Mouse (Mus musculus): ENCODE measurements at regions not wholly inside any gene's neighbourhood (a gene's known extent, or its start where the extent isn't known, plus 50 kb on each side); places are given as distances from the start of the nearest gene placed in this dataset.
A peak's percentile ranks its signal among the peaks of the same experiment; 100 is the strongest.

DNA sequence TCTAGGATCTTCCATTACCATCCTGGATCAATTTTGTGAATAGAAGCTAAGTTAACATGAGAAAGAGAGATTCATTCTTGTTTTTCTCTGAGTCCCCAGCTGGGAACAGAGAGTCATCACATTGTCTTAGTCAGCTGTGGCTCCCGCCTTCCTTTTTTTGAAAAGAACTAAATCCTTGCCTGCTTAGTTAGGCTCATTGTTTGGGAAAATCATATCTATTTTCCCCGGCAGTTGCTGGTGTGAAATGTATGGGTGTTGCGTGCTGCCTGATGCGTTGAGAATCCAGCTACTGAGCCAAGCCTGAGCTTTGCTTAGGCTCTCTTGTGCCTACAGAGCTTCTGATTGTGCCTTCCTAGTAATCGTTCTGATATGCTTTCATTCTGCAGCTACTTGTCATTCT lies 66.3 kb downstream of the Fam50b start:
- peaks cover 18% of the 10 kb centered on the region for H3K4me1 ChIP-seq
- H3K4me3 ChIP-seq = no peak overlapping the region
- no peak for ATAC-seq (ENCODE audit: insufficient number of reproducible peaks, insufficient read depth, low FRiP score, low TSS enrichment, low read depth)
- H3K9ac ChIP-seq = no peak overlapping the region
- H3K27ac ChIP-seq = no peak overlapping the region
- peaks cover 6% of the 10 kb centered on the region; the same call in 1 of the 2 replicates for H3K27me3 ChIP-seq
- H3K36me3 ChIP-seq = no peaks in the 10 kb centered on the region
- no peaks in the 10 kb centered on the region; the same call in 1 of the 2 replicates for H3K9me3 ChIP-seq
- WGBS = 73% methylated on average over 5 of the region's 5 CpGs
- no peak overlapping the region for H3K4me2 ChIP-seq

DNA sequence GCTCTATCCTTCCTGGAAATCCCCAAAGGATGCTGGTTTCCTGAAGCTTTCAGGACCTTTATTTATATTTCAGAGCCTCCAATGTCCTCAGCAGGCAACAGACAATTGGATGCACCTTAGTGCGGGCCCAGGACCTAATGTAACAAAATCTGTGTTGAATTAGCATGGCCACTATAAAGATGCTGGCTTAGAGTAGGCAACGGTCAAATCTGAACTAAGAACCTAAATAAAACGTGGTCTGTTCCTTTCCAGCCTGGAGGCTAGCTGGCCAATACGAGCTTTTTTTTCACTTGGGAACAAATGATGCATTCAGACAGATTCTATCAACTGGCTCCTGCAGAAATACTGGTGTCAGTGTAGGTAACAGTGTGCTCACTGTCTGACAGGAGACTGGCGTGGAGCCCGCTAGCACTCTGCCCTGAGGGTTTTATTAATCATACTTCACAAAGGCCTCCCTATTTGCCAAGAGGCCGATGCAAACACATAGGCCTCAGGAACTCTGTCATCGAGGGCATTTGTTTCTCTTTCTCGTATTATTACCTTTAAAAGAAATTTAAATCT lies 68.5 kb upstream of the Prpf4b start:
- Histone ChIP-seq H3K4me1 (peaks cover 12% of the 10 kb centered on the region), H3K9ac (no peak overlapping the region), H3K4me2 (no peak overlapping the region), H3K27me3 (no peaks in the 10 kb centered on the region), H3K36me3 (no peaks in the 10 kb centered on the region), H3K4me3 (no peak overlapping the region), H3K9me3 (no peaks in the 10 kb centered on the region; the same call in 1 of the 2 replicates), H3K27ac (peak overlapping the region; percentile 35)
- 20% methylated on average over 9 of the region's 9 CpGs for WGBS
- ATAC-seq (ENCODE audit: insufficient number of reproducible peaks, insufficient read depth, low FRiP score, low TSS enrichment, low read depth) = no peak

DNA sequence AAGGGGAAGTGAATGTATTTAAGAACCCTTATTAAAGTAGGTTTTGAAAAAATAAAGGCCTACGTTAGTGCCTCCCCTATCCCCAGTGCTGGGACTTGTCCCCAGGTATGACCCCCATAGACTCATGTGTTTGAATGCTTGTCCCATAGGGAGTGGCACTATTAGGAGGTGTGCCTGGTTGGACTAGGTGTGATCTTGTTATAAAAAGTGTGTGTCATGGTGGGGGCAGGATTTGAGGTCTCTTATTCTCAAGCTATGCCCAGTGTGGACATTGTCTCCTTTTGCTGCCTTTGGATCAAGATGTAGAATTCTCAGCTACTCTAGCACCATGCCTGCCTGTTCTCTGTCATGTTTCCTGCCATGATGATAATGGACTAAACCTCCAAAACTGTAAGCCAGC lies 65.6 kb upstream of the Prpf4b start:
- peaks cover 20% of the 10 kb centered on the region for H3K4me1 ChIP-seq
- no peak overlapping the region for H3K9ac ChIP-seq
- no peak overlapping the region for H3K27ac ChIP-seq
- no peak overlapping the region for H3K4me3 ChIP-seq
- WGBS = 89% methylated on average over 1 of the region's 1 CpGs
- H3K4me2 ChIP-seq = no peak overlapping the region
- peaks cover 6% of the 10 kb centered on the region; the same call in 1 of the 2 replicates for H3K9me3 ChIP-seq
- no peaks in the 10 kb centered on the region for H3K27me3 ChIP-seq
- no peak for ATAC-seq (ENCODE audit: insufficient number of reproducible peaks, insufficient read depth, low FRiP score, low TSS enrichment, low read depth)
- H3K36me3 ChIP-seq = 0 out of 2 replicates have a peak, but pooled peaks cover 3% of the 10 kb centered on the region

DNA sequence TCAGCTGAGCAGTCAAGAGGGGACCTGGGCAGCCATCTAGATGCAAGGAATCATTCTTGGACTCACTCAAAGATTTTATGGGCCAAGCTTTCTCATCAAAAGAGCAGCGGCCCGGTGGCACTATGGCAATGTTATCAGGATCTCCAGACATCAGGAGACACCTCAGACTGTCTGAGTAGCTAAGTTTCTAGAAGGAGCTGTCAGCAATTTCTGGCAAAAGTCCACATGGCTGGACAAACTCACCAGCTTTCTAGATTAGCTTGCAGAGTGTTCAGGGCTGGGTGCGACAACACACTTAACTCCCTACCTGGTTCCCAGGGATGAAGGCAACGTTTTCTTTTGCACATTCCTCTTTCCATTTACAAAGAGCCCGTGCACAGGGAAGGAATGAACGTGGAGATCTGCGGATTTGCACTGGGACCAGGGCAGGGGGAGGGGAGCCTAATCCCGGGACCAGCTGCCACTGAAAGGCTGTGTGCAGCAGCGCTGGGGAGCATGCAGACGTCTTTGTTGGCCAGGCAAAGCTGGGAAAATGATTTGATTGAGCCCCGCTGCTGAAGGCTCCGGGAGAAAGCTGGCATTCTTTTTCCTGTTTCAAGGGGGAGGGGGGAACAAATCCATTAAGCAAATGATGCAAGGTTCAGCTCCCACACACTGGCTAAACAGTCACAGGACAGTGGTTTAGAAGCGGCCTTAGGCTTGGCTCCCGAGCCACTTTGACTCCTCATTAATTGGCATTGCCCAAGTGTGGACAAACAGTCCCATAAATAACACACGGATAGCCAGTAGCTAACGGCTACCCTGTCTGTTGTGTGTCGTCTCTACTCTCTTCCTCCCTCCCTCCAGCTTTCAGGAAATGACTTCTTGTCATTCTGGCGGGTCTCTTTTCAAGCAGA lies 60.7 kb upstream of the Prpf4b start:
- Histone ChIP-seq H3K27ac (peak overlapping the region; percentile 74), H3K9ac (peak overlapping the region; percentile 4; the same call in 1 of the 2 replicates), H3K36me3 (0 out of 2 replicates have a peak, but pooled peaks cover 3% of the 10 kb centered on the region), H3K9me3 (peaks cover 6% of the 10 kb centered on the region; the same call in 1 of the 2 replicates), H3K27me3 (no peaks in the 10 kb centered on the region), H3K4me1 (peaks cover 19% of the 10 kb centered on the region), H3K4me2 (peak overlapping the region; percentile 35), H3K4me3 (no peak overlapping the region)
- 0 out of 2 replicates have a peak, but pooled peaks have one; percentile 59 for ATAC-seq (ENCODE audit: insufficient number of reproducible peaks, insufficient read depth, low FRiP score, low TSS enrichment, low read depth)
- WGBS = 16% methylated on average over 18 of the region's 18 CpGs

DNA sequence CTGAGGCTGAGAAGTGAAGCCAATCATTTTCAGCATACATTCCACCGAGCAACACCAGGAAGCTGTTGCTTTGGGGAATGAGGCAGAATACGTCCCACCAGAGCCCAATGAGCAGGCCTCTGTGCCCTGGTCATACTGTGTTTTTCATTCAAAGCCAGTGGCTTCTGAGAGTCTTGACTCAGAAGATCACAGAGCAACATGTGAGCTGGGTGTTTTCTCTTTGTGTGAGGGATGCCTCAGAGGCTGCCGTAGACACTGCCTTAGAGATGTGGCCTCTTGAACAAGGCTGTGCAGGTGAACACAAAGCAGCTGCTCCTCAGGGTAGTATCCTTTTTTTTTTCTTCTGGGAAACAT lies 60.1 kb upstream of the Prpf4b start:
- Histone ChIP-seq H3K36me3 (0 out of 2 replicates have a peak, but pooled peaks cover 3% of the 10 kb centered on the region), H3K4me3 (no peak overlapping the region), H3K9ac (no peak overlapping the region), H3K4me1 (peaks cover 19% of the 10 kb centered on the region), H3K4me2 (peak overlapping the region; percentile 35), H3K27me3 (no peaks in the 10 kb centered on the region), H3K27ac (peak overlapping the region; percentile 74), H3K9me3 (peaks cover 6% of the 10 kb centered on the region; the same call in 1 of the 2 replicates)
- 25% methylated on average over 3 of the region's 3 CpGs for WGBS
- no peak for ATAC-seq (ENCODE audit: insufficient number of reproducible peaks, insufficient read depth, low FRiP score, low TSS enrichment, low read depth)

DNA sequence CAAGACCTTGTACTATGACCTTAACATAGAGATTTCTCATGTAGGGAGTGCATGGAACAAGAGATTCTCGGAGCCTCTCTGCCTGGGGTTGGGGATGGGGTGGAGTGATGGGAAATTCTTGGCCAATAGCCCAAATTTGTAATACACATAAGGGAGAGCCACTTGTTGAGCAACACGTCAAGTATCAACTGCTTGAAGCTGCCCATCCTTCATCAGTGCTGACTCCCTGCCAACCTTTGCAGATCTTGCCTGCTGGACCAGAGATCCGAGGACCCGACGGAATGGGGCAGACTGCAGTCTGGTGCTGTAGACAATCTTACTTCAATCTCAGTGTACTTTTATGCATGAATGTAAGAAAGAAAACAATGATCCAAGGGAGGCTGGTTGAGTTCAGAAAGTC lies 56.9 kb upstream of the Prpf4b start:
- ATAC-seq (ENCODE audit: insufficient number of reproducible peaks, insufficient read depth, low FRiP score, low TSS enrichment, low read depth) = no peak
- H3K4me2 ChIP-seq = no peak overlapping the region
- H3K27ac ChIP-seq = no peak overlapping the region
- 83% methylated on average over 5 of the region's 5 CpGs for WGBS
- no peak overlapping the region for H3K9ac ChIP-seq
- H3K27me3 ChIP-seq = no peaks in the 10 kb centered on the region
- H3K36me3 ChIP-seq = no peaks in the 10 kb centered on the region
- H3K9me3 ChIP-seq = 0 out of 2 replicates have a peak, but pooled peaks cover under 1% of the 10 kb centered on the region
- H3K4me3 ChIP-seq = no peak overlapping the region
- H3K4me1 ChIP-seq = peaks cover 19% of the 10 kb centered on the region

DNA sequence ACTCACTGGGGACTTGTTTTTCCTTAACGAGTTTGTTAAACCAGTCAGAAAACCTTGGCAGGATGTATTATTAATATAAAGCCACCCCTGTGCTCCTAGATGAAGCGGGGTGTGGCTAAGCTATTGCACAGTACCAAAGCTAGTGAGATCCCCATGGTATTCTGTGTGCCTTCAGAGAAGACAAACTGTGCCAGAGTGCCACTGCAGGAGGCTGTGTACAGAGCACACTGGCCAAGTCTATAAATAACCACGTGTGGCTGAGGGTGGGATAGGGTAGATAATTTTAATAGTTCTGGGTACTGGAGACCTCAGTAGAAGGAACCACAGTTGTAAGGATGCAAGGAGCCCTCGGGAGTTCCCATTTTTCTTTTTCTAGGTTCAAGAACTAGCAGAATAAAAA lies 54.7 kb upstream of the Prpf4b start:
- no peak for ATAC-seq (ENCODE audit: insufficient number of reproducible peaks, insufficient read depth, low FRiP score, low TSS enrichment, low read depth)
- Histone ChIP-seq H3K9ac (no peak overlapping the region), H3K9me3 (no peaks in the 10 kb centered on the region), H3K36me3 (no peaks in the 10 kb centered on the region), H3K27me3 (no peaks in the 10 kb centered on the region), H3K4me1 (0 out of 2 replicates have a peak, but pooled peaks cover 3% of the 10 kb centered on the region), H3K4me3 (no peak overlapping the region), H3K4me2 (no peak overlapping the region), H3K27ac (no peak overlapping the region)
- WGBS = 70% methylated on average over 4 of the region's 4 CpGs

DNA sequence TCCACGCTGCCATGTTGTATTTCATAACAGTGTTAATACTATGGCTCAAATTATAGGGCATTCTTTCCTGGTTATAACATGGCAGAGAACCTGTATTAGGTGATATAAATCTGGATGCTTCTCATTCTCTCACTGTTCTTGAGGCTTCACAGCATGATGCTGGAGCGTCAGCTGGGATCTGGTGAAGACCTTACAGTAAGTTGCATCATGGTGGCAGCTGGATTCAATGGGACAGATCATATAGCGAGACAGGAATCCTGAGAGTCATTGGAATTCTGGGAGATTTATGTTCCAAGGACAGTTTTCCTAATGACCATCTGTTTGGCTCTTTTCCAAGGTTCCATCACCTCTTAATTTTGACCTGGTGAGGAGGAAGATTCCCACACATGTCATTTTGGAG lies 53.2 kb upstream of the Prpf4b start:
- Histone ChIP-seq H3K4me2 (no peak overlapping the region), H3K9me3 (no peaks in the 10 kb centered on the region), H3K27me3 (no peaks in the 10 kb centered on the region), H3K27ac (no peak overlapping the region), H3K36me3 (no peaks in the 10 kb centered on the region), H3K4me1 (0 out of 2 replicates have a peak, but pooled peaks cover 3% of the 10 kb centered on the region), H3K9ac (no peak overlapping the region), H3K4me3 (no peak overlapping the region)
- ATAC-seq (ENCODE audit: insufficient number of reproducible peaks, insufficient read depth, low FRiP score, low TSS enrichment, low read depth) = no peak
- WGBS = 89% methylated on average over 3 of the region's 3 CpGs

DNA sequence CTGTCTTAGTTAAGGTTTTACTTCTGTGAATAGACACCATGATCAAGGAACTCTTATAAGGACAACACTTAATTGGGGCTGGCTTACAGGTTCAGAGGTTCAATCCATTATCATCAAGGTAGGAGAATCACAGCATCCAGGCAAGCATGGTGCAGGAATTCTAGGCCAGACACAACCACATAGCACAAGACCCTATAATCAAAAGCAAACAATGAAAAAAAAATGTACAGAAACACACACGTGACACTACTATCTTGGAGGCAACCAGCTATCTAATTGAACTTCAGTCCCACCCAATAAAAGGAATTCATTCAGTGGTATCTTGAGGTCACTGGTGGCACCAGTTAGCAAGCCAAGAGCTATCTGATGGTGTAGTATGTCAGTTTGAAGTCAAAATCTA lies 50.9 kb upstream of the Prpf4b start:
- Histone ChIP-seq H3K9me3 (no peaks in the 10 kb centered on the region), H3K4me2 (no peak overlapping the region), H3K9ac (no peak overlapping the region), H3K4me1 (no peaks in the 10 kb centered on the region), H3K36me3 (no peaks in the 10 kb centered on the region), H3K4me3 (no peak overlapping the region), H3K27me3 (no peaks in the 10 kb centered on the region), H3K27ac (no peak overlapping the region)
- no peak for ATAC-seq (ENCODE audit: insufficient number of reproducible peaks, insufficient read depth, low FRiP score, low TSS enrichment, low read depth)
- WGBS = 76% methylated on average over 1 of the region's 1 CpGs

Measured in embryonic facial prominence, embryonic 13.5 days (tissue).